In genomic region chr7:134549286-134549919, GRCm38 (mm10) we compare ENCODE assay signal across 20 mouse cellular contexts.
A peak's percentile ranks its signal among the peaks of the same experiment; 100 is the strongest.
DNase-seq lines count a peak whose midpoint lies in the region; ATAC-seq and TF ChIP-seq lines count a peak whose summit lies in the region.
"Had no signal": no experiment of that assay in that cellular context is flagged by ENCODE, and none has a peak within 500 bp of the region (broad histone marks: within the 10 kb centered on the region; RNA-seq: fewer than 3 reads in every experiment).

No protein-coding gene starts in this region.

- DNase-seq in embryo, embryonic 11.5 days (ENCODE audit: low read depth, low spot score): peak; percentile 9
- no peak for DNase-seq in embryo, embryonic 10.5 days (ENCODE audit: low spot score)
- DNase-seq in hindbrain, postnatal 0 days (ENCODE audit: low spot score): peak; percentile 41
- DNase-seq in mesoderm, embryonic 11.5 days (ENCODE audit: low read depth, low spot score): peak; percentile 19
- DNase-seq: adrenal gland, postnatal 25 days; cerebellum, adult 11-12 months; cerebellum, postnatal 25 days; gastrocnemius, postnatal 25 days; heart, postnatal 14 days; kidney, adult 18-20 months; midbrain, embryonic 14.5 days; thymus, postnatal 25 days had no signal

- H3K27ac ChIP-seq in hindbrain, postnatal 0 days: no peak overlapping the region
- no peak overlapping the region for H3K27ac ChIP-seq in hindbrain, embryonic 13.5 days
- H3K27ac ChIP-seq in embryonic facial prominence, embryonic 13.5 days: peak overlapping the region; percentile 18; the same call in 1 of the 2 replicates
- no peak overlapping the region for H3K27ac ChIP-seq in intestine, embryonic 16.5 days (ENCODE audit: low read length)
- H3K27ac ChIP-seq: kidney, postnatal 0 days; liver, embryonic 14.5 days had no signal

- WGBS in hindbrain, postnatal 0 days: 76% methylated on average over 8 of the region's 8 CpGs
- 83% methylated on average over 8 of the region's 8 CpGs for WGBS in hindbrain, embryonic 13.5 days
- 56% methylated on average over 8 of the region's 8 CpGs for WGBS in embryonic facial prominence, embryonic 13.5 days
- 72% methylated on average over 8 of the region's 8 CpGs for WGBS in intestine, embryonic 16.5 days

- H3K4me1 ChIP-seq in hindbrain, postnatal 0 days (ENCODE audit: insufficient read depth, low read length): peaks cover 15% of the 10 kb centered on the region
- H3K4me1 ChIP-seq in hindbrain, embryonic 13.5 days (replicated peaks): peaks cover 17% of the 10 kb centered on the region
- peaks cover 11% of the 10 kb centered on the region; the same call in 1 of the 2 replicates for H3K4me1 ChIP-seq in embryonic facial prominence, embryonic 13.5 days
- peaks cover 6% of the 10 kb centered on the region; the same call in 1 of the 2 replicates for H3K4me1 ChIP-seq in intestine, embryonic 16.5 days (ENCODE audit: control insufficient read depth, insufficient read depth, low read length)

- H3K9me3 ChIP-seq in hindbrain, postnatal 0 days (ENCODE audit: low read length): no peaks in the 10 kb centered on the region
- no peaks in the 10 kb centered on the region for H3K9me3 ChIP-seq in hindbrain, embryonic 13.5 days
- H3K9me3 ChIP-seq in embryonic facial prominence, embryonic 13.5 days: no peaks in the 10 kb centered on the region
- no peaks in the 10 kb centered on the region for H3K9me3 ChIP-seq in intestine, embryonic 16.5 days (ENCODE audit: control insufficient read depth, low read length)
- H3K9me3 ChIP-seq: forebrain, embryonic 13.5 days had no signal

- no peak overlapping the region for H3K9ac ChIP-seq in hindbrain, postnatal 0 days (replicated peaks; ENCODE audit: low read length)
- H3K9ac ChIP-seq in hindbrain, embryonic 13.5 days: no peak overlapping the region
- H3K9ac ChIP-seq in embryonic facial prominence, embryonic 13.5 days: no peak overlapping the region
- no peak overlapping the region for H3K9ac ChIP-seq in intestine, embryonic 16.5 days (ENCODE audit: low read depth, low read length)
- H3K9ac ChIP-seq: forebrain, embryonic 13.5 days; liver, embryonic 14.5 days had no signal

- no peaks in the 10 kb centered on the region for H3K36me3 ChIP-seq in hindbrain, postnatal 0 days (ENCODE audit: insufficient read depth, low read length)
- no peaks in the 10 kb centered on the region for H3K36me3 ChIP-seq in hindbrain, embryonic 13.5 days
- no peaks in the 10 kb centered on the region for H3K36me3 ChIP-seq in embryonic facial prominence, embryonic 13.5 days
- H3K36me3 ChIP-seq in intestine, embryonic 16.5 days (ENCODE audit: control insufficient read depth, insufficient read depth, low read length): no peaks in the 10 kb centered on the region

- H3K4me2 ChIP-seq in hindbrain, postnatal 0 days (ENCODE audit: low read depth, low read length): no peak overlapping the region
- no peak overlapping the region for H3K4me2 ChIP-seq in hindbrain, embryonic 13.5 days
- H3K4me2 ChIP-seq in embryonic facial prominence, embryonic 13.5 days: no peak overlapping the region
- H3K4me2 ChIP-seq in intestine, embryonic 16.5 days (ENCODE audit: low read depth, low read length): no peak overlapping the region
- H3K4me2 ChIP-seq: forebrain, embryonic 13.5 days had no signal

- no peak for TF ChIP-seq CTCF in hindbrain, postnatal 0 days (IDR thresholded peaks at IDR 0.05; ENCODE audit: low read depth)

- no peak for ATAC-seq in hindbrain, postnatal 0 days
- no peak for ATAC-seq in hindbrain, embryonic 13.5 days (ENCODE audit: low FRiP score)
- no peak for ATAC-seq in embryonic facial prominence, embryonic 13.5 days (ENCODE audit: insufficient number of reproducible peaks, insufficient read depth, low FRiP score, low TSS enrichment, low read depth)
- no peak for ATAC-seq in intestine, embryonic 16.5 days
- ATAC-seq: CD4-positive, CD25-positive, alpha-beta regulatory T cell, adult 4 months had no signal

- no peaks in the 10 kb centered on the region for H3K27me3 ChIP-seq in hindbrain, postnatal 0 days (ENCODE audit: insufficient read depth, low read length)
- H3K27me3 ChIP-seq in hindbrain, embryonic 13.5 days: no peaks in the 10 kb centered on the region
- H3K27me3 ChIP-seq in embryonic facial prominence, embryonic 13.5 days: no peaks in the 10 kb centered on the region
- no peaks in the 10 kb centered on the region for H3K27me3 ChIP-seq in intestine, embryonic 16.5 days (replicated peaks; ENCODE audit: control insufficient read depth, insufficient read depth, low read length)
- H3K27me3 ChIP-seq: forebrain, embryonic 13.5 days had no signal

- no peak overlapping the region for H3K4me3 ChIP-seq in hindbrain, postnatal 0 days (ENCODE audit: low read length)
- no peak overlapping the region for H3K4me3 ChIP-seq in hindbrain, embryonic 13.5 days
- H3K4me3 ChIP-seq in embryonic facial prominence, embryonic 13.5 days: no peak overlapping the region
- H3K4me3 ChIP-seq in intestine, embryonic 16.5 days (ENCODE audit: low read length): no peak overlapping the region
- H3K4me3 ChIP-seq: forebrain, embryonic 13.5 days; myocyte had no signal
